Mouse (Mus musculus): ENCODE measurements around the gene Myl7.
"Not testable (repeated sequence)": the region's sequence is repeated elsewhere in the genome, so short reads cannot be mapped to it uniquely, and the experiment has no call there.

The Myl7 gene

GRCm38 (mm10) chr11:5903844-5904243, 5.3 kb upstream of the Myl7 start:
- no peak for DNase-seq (ENCODE audit: low spot score)

DNA sequence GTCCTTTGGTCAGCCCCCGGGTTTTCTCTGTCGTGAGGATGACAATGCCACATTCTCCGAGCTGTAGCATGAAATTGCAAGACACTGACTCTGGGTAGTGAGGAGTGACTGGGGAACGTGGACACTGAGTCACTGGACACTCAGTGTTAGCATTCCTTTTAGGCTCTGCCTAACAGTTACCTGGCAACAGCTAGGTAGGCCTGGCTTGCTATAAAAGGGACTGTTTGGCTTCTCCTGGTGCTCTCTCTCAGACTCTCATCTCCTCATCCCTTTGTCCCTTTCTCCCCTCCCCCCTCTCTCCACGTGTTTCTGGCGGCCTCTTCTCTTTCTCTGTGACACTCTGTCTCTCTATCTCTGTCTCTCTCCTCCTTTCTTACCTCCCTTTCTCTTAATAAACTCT, 3.8 kb upstream of the Myl7 start:
- DNase-seq (ENCODE audit: low spot score): peak; percentile 52

DNA sequence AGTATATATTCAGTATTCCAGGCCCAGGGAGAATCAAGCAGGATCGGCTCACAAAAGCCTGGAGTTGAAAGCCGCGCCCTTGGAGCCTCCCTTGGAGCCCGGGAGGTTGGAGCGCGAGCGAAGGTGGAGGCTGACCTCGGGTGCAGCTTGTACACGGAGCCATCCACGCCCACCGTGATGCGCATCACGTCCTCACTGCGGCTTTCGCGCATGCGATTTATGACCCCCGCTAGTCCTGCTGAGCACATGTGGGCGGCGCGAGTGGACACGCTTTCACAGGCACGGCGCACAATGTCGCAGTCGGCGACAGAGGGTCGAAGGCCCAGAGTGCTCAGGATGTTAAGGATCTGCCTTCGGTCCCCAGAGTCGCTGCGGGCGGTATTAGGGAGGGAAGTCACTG, 3.4 kb upstream of the Myl7 start:
- DNase-seq (ENCODE audit: low spot score): peak; percentile 84

DNA sequence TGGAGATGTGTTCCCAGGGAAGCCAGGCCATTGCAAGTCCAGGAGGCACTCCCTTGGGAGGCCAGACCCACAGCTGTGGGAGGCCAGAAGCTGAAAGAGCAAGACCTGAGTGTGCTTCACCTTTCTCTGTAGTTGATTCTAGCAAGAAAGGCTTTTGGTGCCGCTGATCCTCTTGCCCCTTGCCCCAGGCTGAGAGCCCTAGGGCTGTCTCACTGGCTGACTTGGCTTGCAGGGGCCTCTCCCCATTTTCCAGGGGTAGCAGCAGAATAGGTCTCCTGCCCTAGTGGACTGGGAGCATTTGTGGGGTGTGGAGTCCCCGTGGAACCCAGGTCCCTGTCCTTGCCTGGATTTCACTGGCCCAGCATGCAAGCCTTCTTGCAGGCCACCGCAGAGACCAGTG, 2.7 kb upstream of the Myl7 start:
- DNase-seq (ENCODE audit: low spot score): no peak

DNA sequence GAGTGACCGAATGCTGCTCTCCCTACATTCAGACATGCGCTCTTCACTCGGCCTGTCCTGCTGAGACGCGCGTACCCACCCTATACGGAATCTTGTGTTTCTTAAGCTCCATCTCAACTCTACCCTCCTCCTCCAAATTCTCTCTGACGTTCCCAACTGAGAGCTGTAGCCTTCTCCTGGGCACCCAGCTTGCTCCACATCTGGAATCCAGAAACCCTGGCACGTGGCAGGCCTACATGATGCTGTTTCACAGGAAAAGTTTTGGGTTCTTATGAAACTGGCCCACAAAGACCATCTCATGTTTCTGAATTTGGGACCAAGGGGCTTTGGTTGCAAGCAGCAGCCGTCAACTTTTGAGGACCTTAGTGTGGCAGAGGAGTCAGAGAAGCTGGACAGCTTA, 704 bp upstream of the Myl7 start:
- DNase-seq (ENCODE audit: low spot score): no peak

GRCm38 (mm10) chr11:5897839-5898238, 743 bp downstream of the Myl7 start:
- no peak for DNase-seq (ENCODE audit: low spot score)

- DNase-seq (ENCODE audit: low spot score): no peak
These were observed 1.4 kb downstream of the Myl7 start for GRCm38 (mm10) chr11:5897230-5897629.

- DNase-seq (ENCODE audit: low spot score): no peak
These were observed 4.8 kb downstream of the Myl7 start for GRCm38 (mm10) chr11:5893807-5894206.

GRCm38 (mm10) chr11:5892810-5893368, 5.7 kb downstream of the Myl7 start:
- DNase-seq (ENCODE audit: low spot score): peak; percentile 42

DNA sequence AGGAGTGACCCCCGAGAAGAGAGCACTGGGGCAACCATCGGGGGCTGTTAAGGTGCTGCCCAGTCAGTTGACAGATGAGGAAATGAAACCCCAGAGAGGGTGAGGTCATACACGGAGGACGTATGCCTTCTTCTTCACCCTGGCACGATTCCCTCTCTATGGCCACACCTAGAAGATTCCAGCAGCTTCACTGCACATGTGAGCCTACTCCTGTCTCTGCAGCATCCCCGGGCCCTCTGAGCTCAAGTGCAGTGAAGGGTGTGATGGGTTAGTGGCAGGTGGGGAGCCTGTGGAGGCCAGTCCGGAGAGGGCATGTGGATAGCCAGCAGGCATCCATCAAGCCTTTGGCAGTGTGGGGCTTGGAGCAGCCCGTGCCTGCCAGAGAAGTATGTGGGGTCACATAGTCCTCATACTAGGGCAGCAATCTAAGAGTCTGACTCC, 6.4 kb downstream of the Myl7 start:
- peak; percentile 45 for DNase-seq (ENCODE audit: low spot score)

- DNase-seq (ENCODE audit: low spot score): not testable (repeated sequence)
These were observed 10.0 kb downstream of the Myl7 start for GRCm38 (mm10) chr11:5888563-5888962.

DNA sequence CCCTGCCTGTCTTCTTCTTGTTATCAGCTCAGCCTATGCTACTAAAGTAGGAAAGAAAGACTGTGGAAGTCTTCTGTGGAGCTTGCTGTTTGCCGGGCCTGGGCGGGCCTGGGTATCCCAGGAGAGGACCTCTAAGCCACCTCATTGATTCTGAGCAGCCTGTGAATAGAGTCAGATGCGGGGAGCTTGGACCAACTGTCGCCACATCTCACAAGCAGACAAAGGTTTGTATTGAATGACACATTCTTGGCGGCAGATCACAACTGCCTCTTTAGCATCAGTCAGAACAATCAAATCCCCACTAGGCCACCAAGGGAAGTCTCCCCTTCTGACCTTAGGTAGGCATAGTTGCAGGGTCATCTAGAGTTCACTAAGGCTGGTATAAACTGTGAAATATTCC, 11.3 kb downstream of the Myl7 start:
- DNase-seq (ENCODE audit: low spot score): peak; percentile 69

- DNase-seq (ENCODE audit: low spot score): peak; percentile 91
These were observed 12.4 kb downstream of the Myl7 start for GRCm38 (mm10) chr11:5886187-5886586.

DNA sequence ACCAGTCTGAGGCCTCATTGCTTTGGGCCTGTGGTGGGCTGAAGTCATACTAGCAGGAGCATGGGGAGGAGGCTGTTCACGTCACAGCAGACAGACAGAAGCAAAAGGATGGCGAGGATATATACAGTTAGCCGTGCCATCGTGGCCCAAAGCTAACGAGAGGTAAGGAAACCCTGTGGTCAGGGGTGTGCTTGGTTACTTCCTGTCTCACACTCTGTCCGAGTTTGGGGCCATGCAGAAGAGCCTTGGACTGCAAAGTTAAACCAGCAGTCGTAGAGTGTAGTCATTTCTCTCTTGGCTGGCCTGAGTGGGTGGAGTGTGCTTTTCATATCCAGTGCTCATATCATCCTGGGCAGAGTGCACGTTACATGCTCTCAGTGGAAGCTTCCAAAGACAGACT, 16.1 kb downstream of the Myl7 start:
- DNase-seq (ENCODE audit: low spot score): no peak

GRCm38 (mm10) chr11:5879905-5880304, 18.7 kb downstream of the Myl7 start:
- peak; percentile 83 for DNase-seq (ENCODE audit: low spot score)

- DNase-seq (ENCODE audit: low spot score): no peak
These were observed 19.9 kb downstream of the Myl7 start for GRCm38 (mm10) chr11:5878661-5879060.

GRCm38 (mm10) chr11:5877921-5878526, 20.6 kb downstream of the Myl7 start, which contains the start of gene Pold2:
Pold2 (minus strand) TSS chr11:5878292.
- peak; percentile 99 for DNase-seq (ENCODE audit: low spot score)

GRCm38 (mm10) chr11:5877421-5877820, 21.2 kb downstream of the Myl7 start:
- DNase-seq (ENCODE audit: low spot score): no peak

- DNase-seq (ENCODE audit: low spot score): no peak
These were observed 25.4 kb downstream of the Myl7 start for GRCm38 (mm10) chr11:5873192-5873591.

- DNase-seq (ENCODE audit: low spot score): no peak
These were observed 25.9 kb downstream of the Myl7 start for GRCm38 (mm10) chr11:5872707-5873106.

- DNase-seq (ENCODE audit: low spot score): no peak
These were observed 28.5 kb downstream of the Myl7 start for GRCm38 (mm10) chr11:5870069-5870468.

DNA sequence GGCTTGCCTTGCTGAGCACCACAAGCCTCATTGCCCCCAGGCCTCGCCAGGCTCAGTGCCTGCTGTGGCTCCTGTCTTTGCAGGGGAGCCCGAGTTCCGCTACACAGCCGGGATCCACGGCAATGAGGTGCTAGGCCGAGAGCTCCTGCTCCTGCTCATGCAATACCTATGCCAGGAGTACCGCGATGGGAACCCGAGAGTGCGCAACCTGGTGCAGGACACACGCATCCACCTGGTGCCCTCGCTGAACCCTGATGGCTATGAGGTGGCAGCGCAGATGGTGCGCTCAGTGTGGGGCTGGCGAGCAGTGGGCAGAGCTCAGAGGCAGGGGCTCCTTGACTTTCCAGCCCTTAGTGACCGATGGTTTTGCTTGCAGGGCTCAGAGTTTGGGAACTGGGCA, 29.3 kb downstream of the Myl7 start:
- DNase-seq (ENCODE audit: low spot score): no peak

DNA sequence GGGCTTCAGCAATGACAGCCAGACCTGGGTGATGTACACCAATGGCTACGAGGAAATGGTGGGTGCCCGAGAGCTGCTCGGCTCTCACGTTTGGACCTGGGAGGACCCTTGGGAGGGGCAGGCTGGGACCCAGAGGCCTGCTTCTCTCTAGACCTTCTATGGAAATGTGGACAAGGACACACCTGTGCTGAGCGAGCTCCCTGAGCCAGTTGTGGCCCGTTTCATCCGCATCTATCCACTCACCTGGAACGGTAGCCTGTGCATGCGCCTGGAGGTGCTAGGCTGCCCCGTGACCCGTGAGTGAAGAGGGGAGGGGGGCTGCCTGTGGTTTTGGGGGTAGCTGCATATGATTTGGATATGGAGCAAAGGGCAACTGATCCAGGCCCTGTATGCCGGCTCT, 30.3 kb downstream of the Myl7 start:
- DNase-seq (ENCODE audit: low spot score): no peak

DNA sequence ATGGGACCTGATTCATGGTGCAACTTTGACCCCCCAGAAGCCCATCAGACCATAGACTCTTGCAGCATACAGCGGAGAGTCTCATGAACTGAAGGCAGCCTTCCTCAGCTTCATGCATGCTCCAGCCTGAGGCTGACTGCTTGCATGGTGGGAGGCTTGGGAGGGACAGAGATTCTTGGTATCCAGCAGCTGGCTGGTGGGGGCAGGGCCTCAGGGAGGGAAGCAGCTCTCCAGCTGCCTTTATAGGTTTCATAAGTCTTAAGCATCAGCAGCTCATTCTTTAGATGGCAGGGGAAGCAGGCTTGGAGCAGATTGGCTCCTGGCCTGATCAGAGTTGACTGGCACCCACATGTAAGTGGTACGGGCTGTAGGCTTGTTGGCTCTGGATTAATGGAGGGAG, 31.4 kb downstream of the Myl7 start:
- DNase-seq (ENCODE audit: low spot score): no peak
